Mouse (Mus musculus) heart, adult 2 months (tissue): ENCODE data around the gene Asic2. TPM values are rescaled to one million over a fixed set of nuclear protein-coding genes. Genes with fewer than 3 reads are reported as not detected.

Source experiments
- DNase-seq, 2 experiments: peaks; one replicate each; pipeline ENCODE4 v3.0.0; 2021
- H3K27ac ChIP-seq: fragments of 200-600 bp; 2 replicates; pipeline ENCODE4 v1.8.1; 2022
- H3K27me3 ChIP-seq: fragments of 200-500 bp; 2 replicates; pipeline ENCODE4 v1.6.1; 2012; ENCODE audit warnings: mild to moderate bottlenecking, low read length, inconsistent platforms, mixed read lengths; ENCODE audit not compliant: control insufficient read depth, insufficient read depth
- H3K36me3 ChIP-seq: fragments of 200-500 bp; 2 replicates; pipeline ENCODE4 v1.6.1; 2012; ENCODE audit warnings: low read length, inconsistent platforms; ENCODE audit not compliant: control insufficient read depth, insufficient read depth
- H3K4me1 ChIP-seq: fragments of 200-500 bp; 2 replicates; pipeline ENCODE4 v1.6.1; 2011; ENCODE audit warnings: low read length; ENCODE audit not compliant: control insufficient read depth, insufficient read depth
- H3K4me3 ChIP-seq: fragments of 200-600 bp; 2 replicates; pipeline ENCODE4 v1.8.1; 2022
- H3K79me2 ChIP-seq: fragments of 200-500 bp; replicated peaks from 2 replicates; pipeline ENCODE4 v1.6.1; 2012; ENCODE audit warnings: mild to moderate bottlenecking, inconsistent platforms, low read length, moderate library complexity, mixed read lengths; ENCODE audit not compliant: control insufficient read depth, insufficient read depth
- H3K9ac ChIP-seq: fragments of 200-500 bp; 2 replicates; pipeline ENCODE4 v1.6.1; 2012; ENCODE audit warnings: low read depth, mild to moderate bottlenecking, control low read depth, inconsistent platforms, low read length, mixed read lengths
- CTCF ChIP-seq: fragments of 200-600 bp; IDR thresholded peaks from 2 replicates; pipeline ENCODE4 v1.8.1; 2022; ENCODE audit warnings: antibody characterized with exemption, mild to moderate bottlenecking, moderate library complexity
- EP300 ChIP-seq: fragments of 200-500 bp; IDR thresholded peaks from 2 replicates; pipeline ENCODE4 v1.6.1; 2011; ENCODE audit warnings: low read depth, low read length, control low read depth; ENCODE audit not compliant: insufficient read depth
- POLR2A ChIP-seq: fragments of 200-500 bp; IDR thresholded peaks from 2 replicates; pipeline ENCODE4 v1.6.1; 2011; ENCODE audit warnings: mild to moderate bottlenecking, low read depth, low read length, control low read depth; ENCODE audit not compliant: insufficient read depth
- WGBS: fragments of 180-500 bp; shearing (Covaris S2); methylation state at CpG from one replicate; pipeline ENCODE4 v1.1.7; 2018; 5-methylcytosine and 5-hydroxymethylcytosine counted together
- intact Hi-C: fragments of 180-260 bp; cut with DNase I; formaldehyde crosslinking; loops from one replicate; pipeline ENCODE4 v1.15.1; 2025
- polyA plus RNA-seq: library from polyadenylated mRNA; depleted of rRNA; stranded (reverse); fragments of >200 nt; gene quantifications from 2 replicates; pipeline ENCODE4 v1.2.3, GENCODE M21; 2012
- total RNA-seq, 2 experiments: library from RNA; stranded (reverse); gene quantifications; 2 replicates each; pipeline ENCODE4 v1.2.3; 2021

Gene Asic2
- total and polyA plus RNA-seq, 3 experiments, result not detected

DNA sequence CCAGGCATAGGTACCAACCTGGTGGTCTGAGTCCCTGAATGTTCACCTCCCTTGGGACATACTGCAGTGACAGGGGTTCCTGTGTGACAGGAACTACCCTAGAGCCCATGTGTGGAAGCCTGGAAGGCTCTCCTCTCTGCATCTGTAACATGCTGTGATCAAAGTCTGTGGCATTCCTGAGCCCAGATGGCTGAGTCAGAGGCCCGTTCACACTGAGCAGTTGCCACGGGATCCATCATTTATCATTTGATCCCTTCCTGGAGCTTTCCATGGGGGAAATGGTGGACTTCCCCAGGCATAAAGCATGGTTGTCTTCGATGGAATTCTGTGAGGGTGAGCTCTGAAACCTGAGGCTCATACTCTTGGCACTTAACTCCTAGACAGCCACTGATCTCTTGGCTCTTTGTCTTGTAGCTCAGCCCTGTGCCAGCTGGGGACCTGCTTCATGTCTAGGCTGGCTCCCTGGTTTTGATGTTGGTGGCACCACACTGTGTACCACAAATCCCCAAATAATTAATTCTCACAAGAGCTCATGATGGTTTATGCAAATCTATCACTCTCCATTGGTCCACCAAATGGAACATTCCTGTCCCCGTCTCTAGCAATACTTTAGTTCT, 1054.7 kb downstream of the Asic2 start:
- DNase-seq, result no peak
- intact Hi-C loops, result no loop called here
- Histone ChIP-seq H3K4me1 (no peaks in the 10 kb centered on the region), H3K27me3 (no peaks in the 10 kb centered on the region), H3K79me2 (no peaks in the 10 kb centered on the region), H3K27ac (no peak overlapping the region), H3K9ac (no peak overlapping the region), H3K36me3 (no peaks in the 10 kb centered on the region), H3K4me3 (no peak overlapping the region)
- 33% methylated on average over 4 of the region's 4 CpGs for WGBS
- TF ChIP-seq POLR2A, result no peak
- TF ChIP-seq CTCF, result no peak
- TF ChIP-seq EP300, result no peak

DNA sequence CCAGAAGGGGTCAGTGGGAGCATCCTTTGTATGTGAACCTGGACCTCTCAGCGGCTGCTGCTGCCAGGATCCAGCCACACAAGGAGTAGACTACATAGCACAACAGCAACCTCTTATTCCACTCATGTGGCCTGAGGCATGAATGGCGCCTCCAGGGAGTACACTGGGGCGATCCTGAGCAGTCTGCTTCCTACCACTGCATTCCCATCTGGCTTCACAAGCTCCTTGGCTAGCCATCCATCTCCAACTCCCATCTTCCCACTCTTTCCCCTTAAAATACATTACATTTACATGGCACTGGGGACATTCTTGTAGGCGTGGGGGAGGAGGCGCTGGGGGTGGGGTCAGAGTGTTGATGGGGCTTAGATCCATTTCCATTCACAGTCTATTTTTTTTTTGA, 1055.5 kb downstream of the Asic2 start:
- H3K79me2 ChIP-seq, result no peaks in the 10 kb centered on the region
- TF ChIP-seq EP300 (no peak), CTCF (no peak), POLR2A (no peak)
- H3K4me3 ChIP-seq, result no peak overlapping the region
- no peak for DNase-seq
- 67% methylated on average over 5 of the region's 5 CpGs for WGBS
- H3K36me3 ChIP-seq, result no peaks in the 10 kb centered on the region
- H3K27ac ChIP-seq, result no peak overlapping the region
- intact Hi-C loops, result no loop called here
- H3K4me1 ChIP-seq, result no peaks in the 10 kb centered on the region
- no peak overlapping the region for H3K9ac ChIP-seq
- no peaks in the 10 kb centered on the region for H3K27me3 ChIP-seq

DNA sequence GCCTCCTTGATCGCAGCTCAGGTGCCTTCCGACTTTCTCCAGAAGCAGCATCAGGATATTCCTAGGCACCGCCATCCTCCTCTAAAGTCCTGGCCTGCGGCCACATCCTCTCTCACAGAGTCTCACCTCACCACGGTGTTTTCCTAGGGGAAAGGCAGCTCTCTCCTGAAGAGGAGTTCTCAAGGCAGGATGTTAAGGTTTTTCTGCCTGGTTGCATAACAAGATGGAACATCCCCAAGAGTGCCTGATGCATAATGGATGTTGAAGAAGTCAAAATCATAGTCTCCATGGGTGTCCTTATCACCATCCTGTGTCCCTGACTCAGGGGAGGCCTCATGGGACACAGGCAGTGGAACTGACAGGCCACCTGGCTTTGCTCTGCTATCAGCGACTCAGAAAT, 1060.4 kb downstream of the Asic2 start:
- H3K27ac ChIP-seq, result no peak overlapping the region
- no peak overlapping the region for H3K9ac ChIP-seq
- no peaks in the 10 kb centered on the region for H3K36me3 ChIP-seq
- H3K4me1 ChIP-seq, result no peaks in the 10 kb centered on the region
- WGBS, result 71% methylated on average over 6 of the region's 6 CpGs
- H3K4me3 ChIP-seq, result no peak overlapping the region
- no peak for TF ChIP-seq EP300
- TF ChIP-seq CTCF, result no peak
- TF ChIP-seq POLR2A, result no peak
- no peaks in the 10 kb centered on the region for H3K79me2 ChIP-seq
- intact Hi-C loops, result loop anchor here (5.0 to 10.0 kb wide), 3 partner anchors 467 to 704 kb away; no protein-coding TSS in a partner anchor
- H3K27me3 ChIP-seq, result no peaks in the 10 kb centered on the region
- no peak for DNase-seq

DNA sequence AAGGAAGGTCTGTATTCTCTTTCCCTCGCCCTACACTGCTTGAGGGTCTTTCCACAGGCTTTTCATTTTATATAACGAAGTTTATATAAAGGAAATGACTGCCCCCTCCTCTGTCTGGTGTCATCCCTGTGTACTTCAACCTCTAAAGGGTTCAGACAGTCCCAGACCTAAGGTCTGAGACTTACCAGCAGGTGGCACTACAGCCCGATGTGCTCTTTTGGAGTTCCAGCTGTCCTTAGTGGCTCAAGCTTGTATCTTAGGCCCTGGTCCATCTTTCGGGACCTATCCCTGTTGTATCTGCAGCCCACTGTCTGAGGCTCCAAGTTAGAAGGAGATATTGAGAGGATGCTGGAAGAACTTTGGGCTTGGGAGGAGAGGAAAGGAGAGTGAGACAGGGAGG, 1061.8 kb downstream of the Asic2 start:
- no peaks in the 10 kb centered on the region for H3K79me2 ChIP-seq
- no peak overlapping the region for H3K9ac ChIP-seq
- WGBS, result 21% methylated on average over 4 of the region's 4 CpGs
- peak; percentile 17 to 60 for DNase-seq
- no peaks in the 10 kb centered on the region for H3K36me3 ChIP-seq
- TF ChIP-seq CTCF (peak; percentile 79), EP300 (no peak)
- intact Hi-C loops, result loop anchor here (5.0 to 10.0 kb wide), 3 partner anchors 468 to 706 kb away; no protein-coding TSS in a partner anchor
- H3K4me3 ChIP-seq, result no peak overlapping the region
- H3K4me1 ChIP-seq, result no peaks in the 10 kb centered on the region
- no peaks in the 10 kb centered on the region for H3K27me3 ChIP-seq
- no peak overlapping the region for H3K27ac ChIP-seq

DNA sequence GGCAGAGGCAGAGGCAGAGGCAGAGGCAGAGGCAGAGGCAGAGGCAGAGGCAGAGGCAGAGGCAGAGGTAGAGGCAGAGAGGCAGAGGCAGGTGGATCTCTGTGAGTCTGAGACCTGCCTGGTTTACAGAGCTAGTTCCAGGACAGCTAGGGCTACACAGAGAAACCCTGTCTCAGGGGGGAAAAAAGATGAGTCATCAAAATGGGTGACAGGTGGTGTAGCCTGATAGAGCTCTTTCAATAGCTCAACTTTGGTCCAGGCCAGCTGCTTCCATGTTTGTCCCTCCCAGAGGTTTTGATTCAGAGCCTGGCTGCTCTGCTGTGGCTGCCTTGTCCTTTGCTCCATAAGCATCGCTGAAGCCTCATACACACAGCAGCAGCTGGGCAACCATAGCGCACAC, 1063.7 kb downstream of the Asic2 start:
- no peaks in the 10 kb centered on the region for H3K4me1 ChIP-seq
- no peak overlapping the region for H3K4me3 ChIP-seq
- no peak overlapping the region for H3K9ac ChIP-seq
- WGBS, result 78% methylated on average over 2 of the region's 2 CpGs
- H3K79me2 ChIP-seq, result no peaks in the 10 kb centered on the region
- TF ChIP-seq EP300 (no peak), POLR2A (no peak), CTCF (no peak)
- DNase-seq, result no peak
- intact Hi-C loops, result loop anchor here (10.0 kb wide), 1 partner anchor 470 kb away; no protein-coding TSS in a partner anchor
- no peak overlapping the region for H3K27ac ChIP-seq
- H3K27me3 ChIP-seq, result no peaks in the 10 kb centered on the region
- H3K36me3 ChIP-seq, result no peaks in the 10 kb centered on the region

DNA sequence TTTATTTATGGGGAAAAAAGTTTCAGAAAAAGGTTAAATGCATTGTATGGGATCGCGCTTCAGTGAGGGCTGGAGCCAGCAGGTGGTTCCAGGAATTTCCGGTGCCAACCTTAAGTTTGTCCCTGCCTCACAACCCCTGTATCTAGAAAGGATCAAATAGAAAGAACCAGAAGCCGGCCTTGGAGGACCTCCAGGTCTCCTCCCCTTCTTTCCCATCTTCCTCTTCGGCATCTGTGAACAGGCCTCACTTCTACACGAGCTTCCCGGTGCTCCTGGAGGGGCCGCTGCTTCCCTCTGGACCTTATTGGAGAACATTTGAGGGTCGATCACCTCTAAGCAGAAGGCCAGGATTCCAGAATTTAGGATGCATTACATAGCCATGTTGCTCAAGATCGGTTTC, 1064.8 kb downstream of the Asic2 start:
- WGBS, result 84% methylated on average over 10 of the region's 10 CpGs
- no peak for DNase-seq
- no peak overlapping the region for H3K27ac ChIP-seq
- intact Hi-C loops, result loop anchor here (10.0 kb wide), 1 partner anchor 471 kb away; no protein-coding TSS in a partner anchor
- H3K27me3 ChIP-seq, result no peaks in the 10 kb centered on the region
- no peak for TF ChIP-seq EP300
- no peak for TF ChIP-seq POLR2A
- TF ChIP-seq CTCF, result no peak
- H3K4me1 ChIP-seq, result no peaks in the 10 kb centered on the region
- no peaks in the 10 kb centered on the region for H3K79me2 ChIP-seq
- H3K4me3 ChIP-seq, result no peak overlapping the region
- H3K36me3 ChIP-seq, result no peaks in the 10 kb centered on the region
- no peak overlapping the region for H3K9ac ChIP-seq
